Mouse (Mus musculus) layer of hippocampus, adult 2 months (tissue): ENCODE results near the gene Cuedc1. TPM values are rescaled to one million over a fixed set of nuclear protein-coding genes. Genes with fewer than 3 reads are reported as not detected.
"Not testable (repeated sequence)": the region's sequence is repeated elsewhere in the genome, so short reads cannot be mapped to it uniquely, and the experiment has no call there.

Experiments used
- DNase-seq, 2 experiments: peaks; one replicate each; pipeline ENCODE4 v3.0.0; 2022; ENCODE audit warnings: low spot score in 2 of 2
- H3K27ac ChIP-seq: fragments of 200-600 bp; 2 replicates; pipeline ENCODE4 v1.8.1; 2022
- H3K4me3 ChIP-seq: fragments of 200-600 bp; 2 replicates; pipeline ENCODE4 v1.8.1; 2022; ENCODE audit warnings: mild to moderate bottlenecking
- CTCF ChIP-seq: fragments of 200-600 bp; conservative IDR thresholded peaks from 2 replicates; pipeline ENCODE4 v1.8.1; 2022; ENCODE audit warnings: antibody characterized with exemption, mild to moderate bottlenecking, moderate library complexity
- total RNA-seq, 2 experiments: library from RNA; stranded (reverse); gene quantifications; 2 replicates each; pipeline ENCODE4 v1.2.3; 2021

The Cuedc1 gene
- total RNA-seq, 2 experiments from 2014 or later: 31.1 to 35.3 TPM

DNA sequence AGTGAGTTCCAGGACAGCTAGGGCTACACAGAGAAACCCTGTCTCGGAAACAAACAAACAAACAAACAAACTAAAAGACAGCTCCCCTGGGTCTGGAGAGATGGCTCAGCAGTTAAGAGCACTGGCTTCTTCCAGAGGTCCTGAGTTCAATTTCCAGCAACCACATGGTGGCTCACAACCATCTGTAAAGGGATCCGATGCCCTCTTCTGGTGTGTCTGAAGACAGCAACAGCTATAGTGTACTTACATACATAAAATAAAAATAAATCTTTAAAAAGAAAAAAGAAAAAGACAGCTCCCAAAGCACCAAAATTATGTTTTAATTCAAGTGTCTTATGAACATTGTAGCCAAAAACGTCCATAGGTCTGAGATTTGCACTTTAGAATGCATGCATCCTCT, 97.8 kb downstream of the Cuedc1 start:
- DNase-seq, H3K27ac ChIP-seq, H3K4me3 ChIP-seq: not testable (repeated sequence)
- TF ChIP-seq CTCF: peak; percentile 56

DNA sequence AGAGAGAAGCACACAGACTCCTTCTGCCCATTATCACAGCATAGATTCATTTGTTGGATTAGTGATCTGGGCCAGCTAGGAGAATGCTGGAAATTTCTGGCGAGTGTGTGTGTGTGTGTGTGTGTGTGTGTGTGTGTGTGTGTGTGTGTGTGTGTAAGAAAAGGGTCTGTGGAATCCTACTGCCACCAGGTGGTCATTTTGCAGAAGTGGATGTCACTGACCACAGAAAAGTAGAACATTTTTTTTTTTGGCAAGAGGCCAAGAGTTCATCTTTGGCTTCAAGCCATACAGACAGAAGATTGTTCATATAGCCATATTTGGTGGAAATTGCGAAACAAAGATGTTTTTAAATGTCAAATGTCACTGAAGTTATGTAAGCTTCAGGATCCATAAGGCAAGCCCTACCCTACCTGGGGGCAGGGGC, 99.3 kb downstream of the Cuedc1 start:
- peak; percentile 63 for TF ChIP-seq CTCF
- Histone ChIP-seq H3K27ac (no peak overlapping the region), H3K4me3 (no peak overlapping the region)
- DNase-seq: peak in 1 of 2 experiments; percentile 43

DNA sequence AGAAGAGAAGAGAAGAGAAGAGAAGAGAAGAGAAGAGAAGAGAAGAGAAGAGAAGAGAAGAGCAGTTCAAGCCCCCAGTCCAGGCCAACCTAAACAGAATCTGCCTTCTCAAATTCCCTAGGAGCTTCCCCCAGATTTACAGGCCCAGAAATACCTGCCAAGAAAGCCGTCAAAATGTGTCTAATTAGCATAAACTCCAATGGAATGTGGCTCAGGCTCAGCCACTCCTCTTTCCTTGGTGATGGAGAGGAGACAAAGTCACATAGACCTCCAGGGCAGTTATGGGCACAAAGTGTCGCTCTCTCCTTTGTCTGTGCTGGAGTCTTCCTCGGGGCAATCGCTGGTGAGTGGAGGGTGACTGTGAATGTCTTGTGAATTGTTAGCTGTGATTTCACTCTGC, 100.4 kb downstream of the Cuedc1 start:
- TF ChIP-seq CTCF: no peak
- DNase-seq: no peak
- H3K27ac ChIP-seq: no peak overlapping the region
- no peak overlapping the region for H3K4me3 ChIP-seq

GRCm38 (mm10) chr11:88201172-88201571, 103.3 kb downstream of the Cuedc1 start:
- no peak for TF ChIP-seq CTCF
- Histone ChIP-seq H3K27ac (no peak overlapping the region), H3K4me3 (no peak overlapping the region)
- DNase-seq: no peak

DNA sequence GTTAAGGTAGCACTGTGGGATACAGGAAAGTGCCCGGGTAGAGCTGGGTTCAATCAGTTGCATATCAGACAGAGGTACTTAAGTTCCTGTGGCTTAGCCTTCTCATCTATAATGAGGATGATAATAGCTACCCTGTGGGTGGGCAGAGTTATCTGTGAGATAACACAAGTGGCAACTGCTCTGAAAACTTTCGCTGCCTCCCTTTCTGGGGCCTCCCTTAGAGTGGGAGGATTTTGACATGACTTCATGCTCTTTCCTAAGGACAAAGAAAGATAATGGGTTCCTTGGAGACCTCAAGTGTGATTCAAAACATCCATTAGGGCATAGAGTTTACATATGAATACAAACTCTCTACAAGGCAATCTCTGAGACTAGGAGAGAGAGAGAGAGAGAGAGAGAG, 104.2 kb downstream of the Cuedc1 start:
- Histone ChIP-seq H3K27ac (no peak overlapping the region), H3K4me3 (no peak overlapping the region)
- TF ChIP-seq CTCF: no peak
- DNase-seq: no peak

GRCm38 (mm10) chr11:88203712-88204532, 106.1 kb downstream of the Cuedc1 start, which contains the start of gene Mrps23:
TSS of gene Mrps23 (plus strand) at chr11:88204388.
- Histone ChIP-seq H3K27ac (peak within 1 kb of the TSS; percentile 91), H3K4me3 (peak within 1 kb of the TSS; percentile 86)
- DNase-seq: peak; percentile 90 to 94
- TF ChIP-seq CTCF: peak; percentile 79

DNA sequence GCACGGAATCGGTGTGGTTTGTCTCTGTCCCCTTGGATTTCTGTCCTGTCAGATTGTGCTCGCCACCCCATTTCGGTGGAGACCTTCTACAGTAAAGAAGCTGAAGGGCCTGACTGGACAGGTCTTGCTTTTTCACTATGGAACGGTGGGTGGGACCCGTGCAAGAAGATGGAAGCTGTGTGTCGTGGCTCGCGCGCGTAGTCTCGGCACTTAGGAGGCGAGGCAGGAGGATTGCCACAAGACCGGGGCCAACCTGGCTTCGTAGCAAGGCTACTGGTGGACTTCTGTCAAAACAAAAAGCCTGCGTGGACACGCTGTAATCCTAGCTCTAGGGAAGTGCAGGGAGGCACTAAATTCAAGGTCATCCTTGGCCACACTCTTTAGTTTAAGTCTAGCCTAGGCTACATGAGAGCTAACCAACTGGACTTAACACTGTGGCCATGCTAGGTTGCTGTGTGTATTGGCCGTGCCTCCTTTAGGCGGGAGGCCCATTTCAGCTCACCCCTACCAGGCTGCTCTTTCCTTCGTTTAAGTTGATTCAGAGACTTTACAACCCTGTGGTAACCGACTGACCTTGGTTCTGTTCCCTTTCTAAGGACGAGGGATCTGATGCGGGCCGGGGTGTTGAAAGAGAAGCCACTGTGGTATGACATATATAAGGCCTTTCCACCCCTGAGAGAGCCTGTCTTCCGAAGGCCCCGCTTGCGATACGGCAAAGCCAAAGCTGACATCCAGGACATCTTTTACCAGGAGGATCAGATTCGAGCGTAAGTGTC, 106.9 kb downstream of the Cuedc1 start:
- peak overlapping the region; percentile 91 for H3K27ac ChIP-seq
- DNase-seq: no peak
- H3K4me3 ChIP-seq: peak overlapping the region; percentile 86
- no peak for TF ChIP-seq CTCF

GRCm38 (mm10) chr11:88206576-88206975, 108.7 kb downstream of the Cuedc1 start:
- TF ChIP-seq CTCF: peak; percentile 70
- DNase-seq: not testable (repeated sequence)

GRCm38 (mm10) chr11:88207697-88208096, 109.8 kb downstream of the Cuedc1 start:
- Histone ChIP-seq H3K4me3 (no peak overlapping the region), H3K27ac (no peak overlapping the region)
- TF ChIP-seq CTCF: no peak
- DNase-seq: no peak

More at GRCm38 (mm10) chr11:88206576-88206975, 108.7 kb downstream of the Cuedc1 start:
- H3K27ac ChIP-seq, H3K4me3 ChIP-seq: not testable (repeated sequence)

DNA sequence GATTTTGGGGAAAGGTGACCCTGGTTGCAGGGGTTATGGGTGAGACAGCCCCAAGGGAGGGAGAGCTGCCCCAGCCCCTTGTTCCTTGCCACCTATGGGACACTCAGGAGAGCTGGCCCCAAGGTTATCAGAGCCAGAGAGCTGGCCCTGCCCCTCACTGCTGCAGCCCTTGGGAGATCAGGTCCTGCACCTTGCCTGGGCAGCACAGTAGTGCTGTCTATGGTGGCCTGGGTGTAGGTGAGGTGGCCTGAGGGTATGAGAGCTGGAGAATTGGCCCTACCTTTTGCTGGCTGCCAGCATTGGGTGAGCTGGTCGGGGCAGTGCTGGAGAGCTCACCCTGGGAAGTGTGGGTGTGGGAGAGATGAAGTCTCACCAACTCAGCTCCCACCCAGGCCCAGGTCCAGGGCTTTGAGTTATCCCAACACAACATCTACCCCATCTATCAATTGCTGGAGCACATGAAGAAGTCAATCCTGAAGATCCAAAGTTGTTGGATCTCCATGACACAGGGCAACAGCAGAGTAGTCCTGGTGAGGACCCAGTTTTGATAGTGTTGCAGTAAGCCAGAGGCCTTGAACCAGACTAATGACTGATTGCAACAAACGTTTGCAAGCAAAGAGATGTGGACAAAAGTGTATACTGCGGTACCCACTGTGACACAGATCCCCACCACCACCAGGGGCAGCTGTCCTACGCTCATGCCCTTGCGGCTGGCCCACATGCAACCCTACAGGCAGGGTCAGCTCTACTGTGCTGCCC, 114.1 kb downstream of the Cuedc1 start:
- TF ChIP-seq CTCF: no peak
- no peak for DNase-seq
- no peak overlapping the region for H3K4me3 ChIP-seq
- H3K27ac ChIP-seq: no peak overlapping the region

GRCm38 (mm10) chr11:88213757-88214156, 115.9 kb downstream of the Cuedc1 start:
- DNase-seq: no peak
- H3K27ac ChIP-seq: no peak overlapping the region
- H3K4me3 ChIP-seq: no peak overlapping the region
- TF ChIP-seq CTCF: no peak
